In the genomic region with DNA sequence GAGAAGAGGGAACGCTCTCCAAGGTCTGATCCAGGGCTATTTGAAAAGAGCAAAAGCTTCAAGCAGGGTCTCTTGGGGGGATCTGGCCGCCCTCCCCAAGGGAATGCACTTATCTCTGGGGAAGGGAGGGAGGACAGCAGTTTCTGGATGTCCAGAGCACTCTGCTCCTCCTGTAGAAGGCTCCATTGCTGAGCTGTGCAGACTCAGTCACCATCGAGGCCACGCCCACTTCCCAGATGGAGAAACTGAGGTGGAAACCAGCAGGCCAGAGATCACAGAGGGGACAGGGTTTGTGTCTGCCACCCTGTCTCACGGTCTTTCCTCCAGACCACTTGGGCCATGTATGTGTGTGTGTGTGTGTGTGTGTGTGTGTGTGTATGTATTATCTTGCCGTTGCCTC, we compare ENCODE assay signal across 18 mouse cellular contexts. TPM values are rescaled to one million over a fixed set of nuclear protein-coding genes. Genes with fewer than 3 reads are reported as not detected.
DNase-seq lines count a peak whose midpoint lies in the region; ATAC-seq lines count a peak whose summit lies in the region.
"Had no signal": no experiment of that assay in that cellular context is flagged by ENCODE, and none has a peak within 500 bp of the region (broad histone marks: within the 10 kb centered on the region; RNA-seq: fewer than 3 reads in every experiment).

No protein-coding gene starts in this region.

- H3K4me2 ChIP-seq in forebrain, embryonic 14.5 days (ENCODE audit: low read length): no peak overlapping the region
- H3K4me2 ChIP-seq: embryonic facial prominence, embryonic 15.5 days; forebrain, embryonic 13.5 days; heart, embryonic 12.5 days; limb, embryonic 12.5 days had no signal

- intact Hi-C loops in left cerebral cortex, postnatal 4 days (cut with DNase I): no loop called here
- intact Hi-C loops in left cerebral cortex, postnatal 25 days (cut with DNase I): no loop called here
- intact Hi-C loops in gastrocnemius, postnatal 36 days (cut with DNase I): no loop called here
- intact Hi-C loops in left cerebral cortex, postnatal 14 days (cut with DNase I): no loop called here

- H3K9ac ChIP-seq in forebrain, embryonic 14.5 days (ENCODE audit: low read length): no peak overlapping the region
- H3K9ac ChIP-seq: embryonic facial prominence, embryonic 15.5 days; forebrain, embryonic 13.5 days; heart, embryonic 12.5 days; limb, embryonic 12.5 days; liver, embryonic 15.5 days had no signal

- ATAC-seq in forebrain, embryonic 14.5 days: no peak
- ATAC-seq: forebrain, embryonic 13.5 days had no signal

- H3K36me3 ChIP-seq in forebrain, embryonic 14.5 days (ENCODE audit: control insufficient read depth, insufficient read depth, low read length): no peaks in the 10 kb centered on the region
- H3K36me3 ChIP-seq: embryonic facial prominence, embryonic 15.5 days; heart, embryonic 12.5 days; limb, embryonic 12.5 days; liver, embryonic 15.5 days had no signal

- no peaks in the 10 kb centered on the region for H3K4me1 ChIP-seq in forebrain, embryonic 14.5 days (ENCODE audit: control insufficient read depth, insufficient read depth, low read length)

- H3K9me3 ChIP-seq in forebrain, embryonic 14.5 days (replicated peaks; ENCODE audit: control insufficient read depth, low read length): no peaks in the 10 kb centered on the region
- H3K9me3 ChIP-seq: embryonic facial prominence, embryonic 15.5 days; forebrain, embryonic 13.5 days; heart, embryonic 12.5 days; limb, embryonic 12.5 days; liver, embryonic 15.5 days had no signal

- peaks cover 21% of the 10 kb centered on the region for H3K27me3 ChIP-seq in forebrain, embryonic 14.5 days (replicated peaks; ENCODE audit: control insufficient read depth, insufficient read depth, low read length)

- 81% methylated on average over 6 of the region's 6 CpGs for WGBS in forebrain, embryonic 14.5 days

- peak; percentile 2 for DNase-seq in adrenal gland, postnatal 10 days
- DNase-seq in adrenal gland, postnatal 14 days: no peak
- peak; percentile 4 for DNase-seq in left cerebral cortex, postnatal 4 days
- no peak for DNase-seq in left cerebral cortex, postnatal 25 days (ENCODE audit: low spot score in 2 of 2)
- peak; percentile 45 for DNase-seq in 416B (ENCODE audit: low read depth)
- DNase-seq in gastrocnemius, postnatal 36 days: peak; percentile 0 to 9
- DNase-seq in forebrain, embryonic 14.5 days (ENCODE audit: low spot score): no peak
- no peak for DNase-seq in left cerebral cortex, postnatal 14 days (ENCODE audit: low spot score in 2 of 2)
- DNase-seq: cerebellum, adult 8-10 months; kidney, adult 11 months; lung, postnatal 10 days; right cerebral cortex, postnatal 25 days; thymus, postnatal 25 days had no signal

- no peak overlapping the region for H3K27ac ChIP-seq in forebrain, embryonic 14.5 days (ENCODE audit: low read depth, low read length)
- H3K27ac ChIP-seq: embryonic facial prominence, embryonic 15.5 days; forebrain, embryonic 13.5 days; limb, embryonic 12.5 days; liver, embryonic 15.5 days had no signal

- H3K4me3 ChIP-seq in forebrain, embryonic 14.5 days (ENCODE audit: low read depth, low read length): no peak overlapping the region
- H3K4me3 ChIP-seq: embryonic facial prominence, embryonic 15.5 days; forebrain, embryonic 13.5 days; heart, embryonic 12.5 days; limb, embryonic 12.5 days; liver, embryonic 15.5 days had no signal

RNA-seq across cellular contexts. Expression of a gene that starts 3.0 kb away (rescaled TPM):
- 1 to 10 TPM; 3.0 to 4.3 TPM for total RNA-seq in adrenal gland, postnatal 10 days (2021)
- total RNA-seq in adrenal gland, postnatal 14 days (2021): 3.3 and 5.3 TPM in 2 replicates
- total RNA-seq in left cerebral cortex, postnatal 4 days (2021): 10 to 100 TPM; 37.9 to 39.9 TPM
- 10 to 100 TPM; 26.2 to 29.7 TPM for total RNA-seq in left cerebral cortex, postnatal 25 days (2021)
- under 1 TPM; 0.05 to 0.42 TPM for total RNA-seq in gastrocnemius, postnatal 36 days (2021)
- polyA plus RNA-seq in forebrain, embryonic 14.5 days (2014; fragmentation: Nextera tagmentation; extraction: Ambion mirVana): 2.2 and 2.9 TPM in 2 replicates
- total RNA-seq in left cerebral cortex, postnatal 14 days (2021): 10 to 100 TPM; 34.1 to 37.3 TPM

RNA-seq across cellular contexts. Expression of a gene that starts 51.0 kb away (rescaled TPM):
- 1 to 10 TPM; 2.2 to 3.7 TPM for total RNA-seq in adrenal gland, postnatal 10 days (2021)
- total RNA-seq in adrenal gland, postnatal 14 days (2021): 2.0 and 3.1 TPM in 2 replicates
- total RNA-seq in left cerebral cortex, postnatal 4 days (2021): 1 to 10 TPM; 1.3 to 1.4 TPM
- total RNA-seq in left cerebral cortex, postnatal 25 days (2021): 1 to 10 TPM; 2.6 to 3.3 TPM
- under 1 TPM; 0.72 to 0.77 TPM for total RNA-seq in gastrocnemius, postnatal 36 days (2021)
- polyA plus RNA-seq in forebrain, embryonic 14.5 days (2014; fragmentation: Nextera tagmentation; extraction: Ambion mirVana): 0.47 and 0.62 TPM in 2 replicates
- 1 to 10 TPM; 2.7 to 2.9 TPM for total RNA-seq in left cerebral cortex, postnatal 14 days (2021)

Comparison
In these comparisons a context has a peak if more than half of its experiments do, and no peak if none do; other contexts are left out.
1. DNase-seq: peak in adrenal gland, postnatal 10 days (single experiment), left cerebral cortex, postnatal 4 days (single experiment), 416B (single experiment) and gastrocnemius, postnatal 36 days (2 of 2); none in adrenal gland, postnatal 14 days (single experiment), left cerebral cortex, postnatal 25 days (0 of 2), forebrain, embryonic 14.5 days (single experiment) and left cerebral cortex, postnatal 14 days (0 of 2).